Mouse (Mus musculus): ENCODE results near the gene Rapgef6.

Gene Rapgef6

GRCm38 (mm10) chr11:54731367-54731766 is 208.7 kb downstream of the Rapgef6 start:
- DNase-seq (ENCODE audit: low read depth, low spot score): no peak

- DNase-seq (ENCODE audit: low read depth, low spot score): no peak
Measured at GRCm38 (mm10) chr11:54733546-54733945, 210.9 kb downstream of the Rapgef6 start.

DNA sequence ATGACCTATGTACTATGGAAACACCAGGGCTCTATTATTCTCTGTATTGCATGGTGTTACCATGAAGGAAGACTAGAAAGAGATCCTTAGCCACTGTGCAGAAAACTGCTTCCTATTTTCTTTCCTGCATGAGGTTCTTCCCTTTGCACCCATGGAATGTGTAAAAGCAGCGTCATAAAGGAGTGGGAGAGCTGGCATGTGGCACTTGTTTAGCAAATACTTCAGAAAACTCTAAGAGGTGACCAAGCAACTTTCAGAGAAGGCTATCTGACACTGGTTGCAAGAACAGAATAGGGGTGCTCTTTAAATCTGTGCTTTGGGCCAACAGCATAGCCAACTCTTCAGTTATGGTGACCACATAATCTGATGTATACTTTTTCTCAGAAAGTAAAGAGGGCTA is 212.5 kb downstream of the Rapgef6 start:
- no peak for DNase-seq (ENCODE audit: low read depth, low spot score)

DNA sequence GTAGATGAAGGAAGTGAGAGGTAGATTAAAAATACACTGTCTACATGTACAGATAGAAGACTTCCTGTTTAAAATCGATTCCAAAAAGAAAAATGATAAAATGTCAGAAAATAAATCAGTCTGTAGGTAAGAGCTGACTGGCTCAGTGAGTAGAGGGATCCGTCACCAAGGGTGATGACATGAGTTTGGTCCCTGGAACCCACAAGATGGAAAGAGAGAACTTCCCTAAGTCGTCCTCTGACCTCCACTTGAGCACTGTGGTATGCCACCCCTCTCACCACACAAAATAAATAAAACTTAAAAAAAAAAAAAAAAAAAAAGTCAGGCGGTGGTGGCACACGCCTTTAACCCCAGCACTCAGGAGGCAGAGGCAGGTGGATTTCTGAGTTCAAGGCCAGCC is 214.3 kb downstream of the Rapgef6 start:
- no peak for DNase-seq (ENCODE audit: low read depth, low spot score)

DNA sequence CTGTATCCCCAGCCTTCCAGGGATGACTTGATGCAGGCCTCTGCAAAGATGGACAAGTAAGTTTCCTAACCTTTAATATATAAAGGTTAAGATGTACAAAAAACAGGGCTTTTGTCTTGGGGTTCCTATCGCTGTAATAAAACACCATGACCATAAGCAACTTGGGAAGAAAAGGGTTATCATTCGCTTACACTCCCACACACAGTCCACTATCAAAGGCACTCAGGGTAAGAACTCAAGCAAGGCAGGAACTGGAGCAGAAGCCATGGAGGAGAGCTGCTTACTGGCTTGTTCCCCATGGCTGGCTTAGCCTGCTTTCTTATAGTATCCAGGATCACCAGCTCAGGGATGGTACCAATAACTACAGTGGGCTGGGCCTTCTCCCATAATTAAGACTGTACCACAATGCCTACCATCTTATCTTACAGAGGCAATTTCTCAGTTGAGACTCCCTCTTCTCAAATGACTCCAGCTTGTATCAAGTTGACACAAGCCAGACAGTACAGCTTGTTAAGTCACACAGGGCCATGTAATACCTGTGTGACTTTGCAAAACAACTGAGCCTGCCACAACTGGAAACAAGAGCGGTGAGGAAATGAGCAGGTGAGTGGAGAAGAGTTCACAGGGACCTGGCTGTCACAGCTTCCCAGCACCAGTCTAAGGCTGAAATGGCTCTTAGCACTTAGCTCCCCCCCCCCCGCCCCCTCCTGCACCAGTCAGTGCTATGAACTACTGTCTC is 216.5 kb downstream of the Rapgef6 start:
- DNase-seq (ENCODE audit: low read depth, low spot score): no peak

GRCm38 (mm10) chr11:54741330-54741729 is 218.7 kb downstream of the Rapgef6 start:
- DNase-seq (ENCODE audit: low read depth, low spot score): peak; percentile 50

DNA sequence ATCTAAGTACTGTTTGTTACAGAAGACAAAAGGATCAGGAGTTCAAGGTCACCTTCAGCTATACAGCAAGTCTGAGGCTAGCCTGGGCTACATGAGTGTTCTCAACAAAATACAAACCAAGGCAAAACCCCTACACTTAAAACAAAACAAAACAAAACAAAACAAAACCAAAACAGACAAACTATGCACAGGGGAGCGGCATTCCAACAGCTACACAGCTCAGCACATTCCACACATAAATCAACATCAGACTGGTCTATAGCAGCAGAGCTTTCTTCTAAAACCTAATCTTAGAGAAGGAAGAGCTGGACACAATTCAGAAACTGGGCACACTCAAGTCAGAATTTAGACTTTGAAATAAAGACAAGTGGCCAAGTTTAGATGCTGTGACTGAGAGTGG is 221.6 kb downstream of the Rapgef6 start:
- DNase-seq (ENCODE audit: low read depth, low spot score): no peak
